Mouse (Mus musculus) lung, postnatal 14 days (tissue): ENCODE measurements at regions not wholly inside any gene's neighbourhood (a gene's known extent, or its start where the extent isn't known, plus 50 kb on each side); places are given as distances from the start of the nearest gene placed in this dataset.
A peak's percentile ranks its signal among the peaks of the same experiment; 100 is the strongest.

Source experiments
- DNase-seq: peaks from one replicate; pipeline ENCODE4 v3.0.0; 2021

DNA sequence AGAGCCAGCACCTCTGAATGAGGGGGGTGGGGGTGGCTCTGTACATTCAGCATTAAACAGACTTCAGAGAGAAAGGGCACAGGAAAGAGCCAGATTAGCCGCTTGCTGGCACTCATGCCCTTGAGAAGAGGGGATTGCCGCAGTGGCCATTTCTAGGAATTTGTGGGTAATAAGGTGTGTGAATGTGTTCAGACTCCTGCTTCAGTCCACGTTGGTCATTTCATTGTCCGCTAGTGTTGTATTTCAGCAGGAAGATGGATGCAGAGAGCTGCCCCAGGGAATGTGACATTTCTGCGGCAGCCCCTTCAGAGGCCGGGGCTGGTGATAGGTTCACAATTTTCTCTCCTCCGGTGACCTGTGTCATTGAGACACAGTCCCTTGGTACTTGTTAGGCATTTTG, 247.1 kb upstream of the Kcnab2 start:
- DNase-seq, result no peak

DNA sequence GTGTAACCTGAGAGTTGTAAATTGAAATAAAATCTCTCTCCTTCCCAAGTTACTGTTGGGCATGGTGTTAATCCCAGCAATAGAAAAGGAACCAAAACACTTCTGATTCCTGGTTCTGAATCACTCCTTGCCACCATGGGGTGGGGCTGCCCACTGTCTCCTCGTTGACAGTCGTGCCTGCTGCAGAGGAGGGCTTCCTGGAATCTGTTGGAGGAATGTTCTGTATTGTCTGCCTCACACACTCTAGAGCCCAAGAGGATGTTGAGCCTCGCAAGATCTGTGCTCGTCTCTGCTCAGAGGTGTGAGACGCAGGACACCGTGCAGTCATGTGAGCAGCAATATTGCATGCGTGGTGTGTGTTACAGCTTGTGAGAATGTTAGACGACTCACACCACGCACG, 246.4 kb upstream of the Kcnab2 start:
- no peak for DNase-seq

DNA sequence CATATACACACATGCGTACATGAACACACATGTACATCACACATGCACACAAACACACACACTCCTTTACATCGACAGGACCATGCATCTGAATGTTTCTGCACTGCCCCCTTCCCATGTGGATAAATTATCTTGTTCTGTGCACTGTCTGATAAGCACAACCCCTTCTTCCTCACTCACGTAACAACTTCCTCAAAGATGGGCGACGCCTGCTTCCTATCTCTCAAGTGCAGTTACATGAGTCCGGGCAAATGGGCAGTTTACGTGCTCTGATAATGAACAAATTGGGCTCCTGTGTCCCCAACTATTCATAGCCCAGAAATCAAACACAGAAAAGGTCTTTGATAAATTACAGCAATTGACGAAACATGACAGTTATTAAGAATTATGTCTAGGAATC, 242.9 kb upstream of the Kcnab2 start:
- no peak for DNase-seq

DNA sequence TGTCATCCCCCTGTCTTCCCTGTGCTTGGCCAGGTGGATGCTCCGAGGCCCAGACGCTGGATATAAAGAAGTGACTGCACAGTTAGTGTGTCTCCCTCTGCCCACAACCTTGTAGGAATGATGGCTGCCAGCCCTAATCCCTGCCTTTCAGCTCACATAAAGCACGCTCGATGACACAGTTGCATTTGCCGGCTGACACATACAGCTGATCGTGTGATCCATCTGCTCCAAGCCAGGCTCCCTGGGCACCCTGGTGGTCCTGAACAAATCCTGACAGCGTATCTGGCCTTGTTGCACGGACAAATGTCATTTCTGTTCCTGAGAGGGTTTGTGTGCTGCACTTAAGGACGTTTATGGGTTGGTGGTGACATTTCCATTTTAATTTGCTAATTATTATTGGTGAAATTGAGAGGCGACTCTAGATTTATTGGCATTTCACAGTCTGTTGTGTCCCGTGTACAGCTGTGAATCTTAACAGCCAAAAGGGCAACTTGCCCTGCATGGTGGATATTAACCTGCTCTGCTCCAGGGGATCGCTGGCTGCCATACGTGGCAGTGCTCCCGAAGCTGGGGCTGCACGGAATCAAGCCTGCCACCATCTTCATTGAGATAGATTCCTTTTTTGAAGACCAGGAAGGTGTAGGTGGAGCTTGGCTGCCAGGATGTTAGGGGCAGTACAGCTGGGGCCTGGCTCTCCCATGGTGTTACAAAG, 241.9 kb upstream of the Kcnab2 start:
- DNase-seq, result no peak

DNA sequence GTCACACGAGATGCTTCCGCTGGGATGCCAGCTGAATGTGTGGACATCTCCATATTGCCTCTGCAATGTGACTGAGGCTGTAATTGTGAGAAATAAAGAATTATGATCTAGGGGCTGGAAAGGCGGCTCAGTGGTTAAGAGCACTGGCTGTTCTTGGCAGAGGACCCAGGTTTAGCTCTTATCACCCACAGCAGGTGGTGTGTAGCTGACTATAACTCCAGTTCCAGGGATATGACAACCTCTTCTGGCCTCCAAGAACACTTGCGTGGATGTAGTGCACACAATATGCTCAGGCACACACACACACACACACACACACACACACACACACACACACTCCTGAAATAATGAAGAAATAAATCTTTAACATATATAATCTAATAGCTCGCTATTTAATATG, 232.7 kb upstream of the Kcnab2 start:
- no peak for DNase-seq

DNA sequence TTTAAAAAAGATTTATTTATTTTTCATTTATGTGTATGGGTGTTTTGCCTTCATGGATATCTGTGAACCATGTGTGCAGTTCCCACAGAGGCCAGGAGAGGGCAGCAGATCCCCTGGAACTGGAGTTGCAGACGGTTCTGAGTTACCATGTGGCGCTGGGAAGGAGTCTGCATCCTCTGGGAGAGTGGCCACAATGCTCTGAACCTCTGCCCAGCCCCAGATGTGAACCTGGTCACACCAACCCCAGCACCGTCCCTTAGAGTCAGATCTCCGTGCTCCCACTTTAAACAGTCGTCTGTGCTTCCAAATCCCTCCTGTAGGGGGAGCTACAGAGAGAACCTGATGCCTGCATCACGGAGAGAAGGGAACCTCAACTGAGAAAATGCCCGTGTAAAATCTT, 222.5 kb upstream of the Kcnab2 start:
- no peak for DNase-seq

DNA sequence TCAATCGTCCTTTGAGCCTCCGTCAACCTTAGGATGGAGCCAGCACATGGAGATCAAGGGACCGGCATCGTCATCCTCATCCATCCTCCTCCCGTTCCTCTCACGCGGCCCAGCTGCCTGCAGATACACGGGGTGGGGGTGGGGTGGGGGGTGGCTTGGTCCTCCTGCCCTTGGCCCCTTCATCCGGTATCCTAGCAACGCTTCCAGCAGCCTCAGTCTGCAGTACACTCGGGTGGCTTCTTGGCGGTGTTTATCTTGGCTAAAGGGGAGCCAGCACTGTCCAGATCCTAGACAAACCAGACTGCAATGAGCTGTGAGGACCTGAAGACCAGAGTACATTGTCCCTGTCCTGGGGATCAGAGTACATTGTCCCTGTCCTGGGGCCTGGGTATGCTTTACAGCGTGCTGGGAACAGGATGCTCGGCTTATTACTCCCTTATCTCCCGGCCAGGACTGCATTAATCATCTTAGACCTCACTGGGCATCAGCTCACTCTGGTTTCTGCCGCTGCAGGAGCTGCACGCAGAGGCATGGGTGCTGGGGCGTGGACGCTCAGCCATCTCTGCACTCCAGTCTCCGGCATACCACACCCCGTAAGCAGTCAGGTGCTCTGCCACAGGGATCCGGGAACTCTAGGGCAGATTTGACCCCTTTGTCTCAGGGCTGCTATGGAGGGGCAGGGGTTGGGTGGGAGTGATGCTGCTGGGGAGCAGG, 219.7 kb upstream of the Kcnab2 start:
- no peak for DNase-seq

DNA sequence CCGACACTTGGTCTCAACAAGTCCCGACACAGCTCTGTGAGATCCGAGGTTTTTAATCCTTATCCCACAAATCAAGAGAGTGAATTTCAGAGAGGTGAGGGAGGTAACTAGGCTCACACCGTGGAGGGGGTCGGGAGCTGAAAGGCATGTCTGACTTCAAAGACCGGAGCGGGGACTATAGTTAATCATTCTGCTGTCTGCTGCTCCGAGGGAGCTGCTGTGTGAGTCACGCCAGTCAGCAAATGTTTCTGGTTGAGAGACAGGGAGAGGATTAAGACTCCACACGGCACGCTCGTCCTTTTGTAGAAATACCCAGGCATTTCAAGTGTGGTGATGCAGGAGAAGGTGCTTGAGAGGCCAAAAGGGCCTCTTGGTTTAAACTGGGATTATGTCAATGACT, 214.1 kb upstream of the Kcnab2 start:
- no peak for DNase-seq

DNA sequence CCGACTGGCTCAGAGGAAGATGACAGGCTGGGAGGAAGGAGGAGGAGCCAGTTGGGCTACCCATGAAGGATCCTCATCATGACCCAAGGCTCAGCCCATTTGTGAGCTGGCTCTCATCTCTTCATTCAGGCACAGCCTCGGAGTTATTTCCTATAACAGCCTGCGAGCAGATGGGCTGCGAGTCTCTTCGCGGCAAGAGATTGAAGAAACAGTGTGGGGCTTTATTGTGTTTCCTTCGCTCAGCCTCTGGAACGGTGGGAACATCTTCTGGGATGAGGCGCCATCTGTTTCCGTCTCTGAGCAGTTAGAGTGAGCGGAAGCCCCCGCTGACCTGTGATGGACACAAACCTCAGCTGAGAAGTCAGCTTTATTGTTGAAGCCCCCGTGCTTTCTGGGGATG, 213.6 kb upstream of the Kcnab2 start:
- no peak for DNase-seq

DNA sequence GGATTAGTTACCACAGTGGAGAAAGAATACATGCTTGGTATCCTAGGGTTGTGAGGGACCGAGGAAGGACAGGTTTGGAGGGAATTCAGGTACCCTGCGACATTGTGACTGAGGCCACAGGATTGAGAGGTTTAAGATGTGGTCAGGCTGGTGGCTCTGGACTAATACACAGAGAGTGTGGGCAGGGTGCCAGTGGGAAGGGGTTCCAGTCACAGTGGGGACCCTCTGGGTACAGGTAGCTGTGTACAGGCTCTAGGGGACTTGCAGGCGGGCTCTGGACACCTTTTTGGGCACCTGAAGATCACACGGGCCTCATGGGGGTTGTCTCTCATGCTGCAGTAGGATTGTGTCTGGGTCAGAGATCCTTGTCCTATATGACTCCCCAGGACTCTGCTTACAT, 213.1 kb upstream of the Kcnab2 start:
- DNase-seq, result no peak

DNA sequence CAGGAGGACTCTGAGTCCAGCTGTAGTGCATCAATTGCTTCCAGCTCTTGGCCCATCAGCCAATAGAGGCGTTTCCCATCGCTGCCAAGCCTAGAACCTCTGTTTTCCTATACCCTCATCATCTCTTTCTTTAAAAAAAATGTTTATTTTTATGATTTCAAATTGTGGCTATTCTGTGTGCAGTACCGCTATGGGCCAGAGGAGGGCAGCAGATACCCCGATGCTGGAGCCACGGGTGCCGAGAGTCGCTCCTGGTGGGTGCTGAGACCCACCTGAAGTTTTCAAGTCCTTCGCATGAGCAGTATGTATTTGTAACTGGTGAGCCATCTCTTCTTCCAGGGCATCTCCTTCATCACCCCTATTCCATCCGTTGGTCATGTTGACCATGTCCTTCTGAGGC, 212.2 kb upstream of the Kcnab2 start:
- DNase-seq, result no peak

DNA sequence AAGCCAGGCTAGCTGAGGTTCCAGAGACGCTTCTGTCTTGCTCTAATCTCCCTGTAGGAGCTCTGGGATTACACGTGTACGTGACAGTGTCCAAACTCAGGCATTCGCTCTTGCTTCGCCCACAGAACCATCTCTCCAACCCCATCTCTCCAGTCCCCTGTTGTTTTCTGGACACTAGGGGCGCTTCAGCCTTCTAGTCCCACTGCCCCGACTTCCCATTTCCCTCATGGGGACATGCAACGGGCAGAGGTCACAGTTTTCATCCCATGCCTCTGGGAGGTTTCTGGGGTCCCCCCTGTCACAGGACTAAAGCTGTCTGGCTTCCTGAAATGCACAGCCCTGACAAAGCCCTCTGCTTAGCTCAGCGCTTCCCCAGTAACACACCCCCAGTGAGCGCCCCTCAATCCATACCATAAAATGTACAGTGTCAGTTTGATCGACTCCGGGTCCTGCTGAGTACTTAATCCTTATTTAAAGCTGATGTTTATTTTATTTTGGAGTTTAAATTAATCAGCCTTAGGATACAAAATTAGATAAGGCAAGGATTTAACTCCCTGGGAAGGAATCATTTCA, 208.9 kb upstream of the Kcnab2 start:
- DNase-seq, result no peak

DNA sequence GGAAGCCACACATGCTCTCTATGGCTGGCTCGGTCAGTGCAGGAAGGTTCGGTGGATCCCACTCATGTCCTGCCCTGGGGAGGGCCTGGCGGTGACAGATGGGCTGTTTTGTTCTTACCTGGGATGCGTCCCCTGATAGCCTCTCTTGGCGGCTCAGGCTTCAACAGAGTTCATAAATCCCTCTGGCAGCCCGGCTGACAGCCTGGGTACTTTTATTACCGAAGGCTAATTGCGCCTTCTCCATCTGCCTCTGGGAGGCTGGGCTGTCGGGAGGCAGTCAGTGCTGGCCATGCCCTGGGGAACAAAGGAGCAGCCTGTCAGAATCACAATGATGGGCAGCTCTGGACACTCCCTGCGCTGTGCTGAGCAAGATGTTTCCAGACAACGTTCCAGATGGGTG, 196.5 kb upstream of the Kcnab2 start:
- DNase-seq, result no peak

DNA sequence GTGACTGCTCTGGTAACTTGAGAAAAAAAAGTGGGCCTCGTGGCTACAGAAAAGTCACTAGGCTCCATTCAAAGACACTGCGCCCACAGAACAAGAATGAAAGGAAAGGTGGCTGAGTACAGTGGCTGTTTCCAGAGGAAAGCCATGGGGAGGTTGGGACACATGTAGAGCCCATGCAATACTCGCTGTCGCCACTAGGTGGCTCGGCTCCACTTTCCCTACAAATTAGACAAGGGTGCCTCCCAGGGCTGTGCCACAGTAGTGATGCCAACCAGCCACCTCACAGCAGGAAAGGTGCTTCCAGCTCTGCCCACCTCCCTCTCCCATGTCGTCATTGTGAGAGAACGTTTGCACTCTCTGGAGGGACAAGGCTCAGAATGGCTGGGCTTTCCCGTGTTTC, 185.8 kb upstream of the Kcnab2 start:
- peak; percentile 5 for DNase-seq

DNA sequence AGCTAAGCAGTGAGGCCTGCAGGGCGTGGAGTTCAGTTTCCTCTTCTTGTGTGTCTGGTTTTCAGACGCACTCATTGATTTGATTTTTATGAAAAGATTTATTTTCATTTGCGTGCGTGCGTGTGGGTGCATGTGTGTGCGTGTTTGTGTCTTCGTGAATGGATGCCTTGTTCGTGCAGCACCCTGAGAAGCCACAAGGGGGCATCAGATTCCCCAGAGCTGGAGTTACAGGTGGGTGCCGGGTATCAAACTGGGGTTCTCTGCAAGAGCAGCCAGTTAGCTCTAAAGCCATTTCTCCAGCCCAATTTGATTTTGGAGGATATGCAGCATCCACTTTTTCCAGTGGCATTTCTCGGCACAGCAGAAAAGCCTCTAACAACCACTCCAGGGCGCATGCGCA, 185.4 kb upstream of the Kcnab2 start:
- DNase-seq, result no peak

DNA sequence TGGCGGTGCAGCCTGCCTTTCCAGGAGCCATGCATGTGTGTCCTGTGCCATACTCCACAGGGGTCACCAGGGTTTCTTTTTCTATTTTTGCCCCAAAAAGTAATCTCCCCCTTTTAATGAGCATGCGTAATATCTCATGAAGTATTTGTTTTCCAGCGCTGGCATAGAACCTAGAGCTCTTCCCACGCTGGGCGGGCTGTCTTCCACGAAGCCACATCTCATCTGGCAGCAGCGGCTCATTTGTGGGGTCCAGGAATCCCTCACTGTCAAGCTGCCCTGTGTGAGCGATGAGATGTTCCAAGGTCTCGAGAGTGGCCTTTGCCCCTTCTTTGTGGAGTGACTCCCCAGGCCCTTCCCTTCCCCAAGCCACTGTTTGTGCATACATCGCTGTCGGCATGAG, 184.8 kb upstream of the Kcnab2 start:
- DNase-seq, result no peak

DNA sequence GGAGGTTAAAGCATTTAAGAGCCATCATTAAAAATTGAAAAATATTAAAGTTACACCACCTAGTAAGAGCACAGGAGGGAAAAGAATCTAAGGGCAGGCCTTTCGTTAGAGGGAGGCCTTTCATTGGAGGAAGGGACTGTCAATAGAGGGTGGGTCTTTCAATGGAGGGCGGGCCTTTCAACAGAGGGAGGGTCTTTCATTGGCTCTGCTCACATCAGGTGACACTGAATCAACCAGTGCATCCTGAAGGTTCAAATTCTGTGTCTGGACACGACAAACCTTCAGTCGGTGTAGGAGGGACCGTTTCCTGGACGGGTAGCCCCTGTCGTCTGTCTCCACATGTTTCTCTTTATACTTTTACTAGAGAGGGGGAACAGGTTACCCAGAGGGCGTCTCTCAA, 172.5 kb upstream of the Kcnab2 start:
- no peak for DNase-seq

DNA sequence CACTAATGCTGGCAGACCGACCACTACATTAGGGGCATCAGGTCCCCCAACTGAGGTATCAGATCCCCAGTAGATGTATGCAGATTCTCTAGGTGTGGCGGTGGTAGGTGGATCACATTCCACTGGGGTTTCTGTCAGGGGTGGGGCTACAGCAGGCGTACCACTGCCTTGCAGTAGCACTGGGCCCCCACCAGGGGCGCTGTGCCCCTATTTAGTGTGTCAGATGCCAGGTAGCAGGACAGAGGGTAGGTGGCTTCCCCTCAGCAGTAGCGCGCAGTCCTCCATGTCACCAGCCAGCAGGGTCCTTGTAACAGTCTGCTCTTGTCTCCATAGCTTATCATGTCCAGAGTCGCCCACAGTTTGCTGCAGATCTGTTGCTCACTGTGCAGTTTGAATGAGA, 169.9 kb upstream of the Kcnab2 start:
- DNase-seq, result no peak

DNA sequence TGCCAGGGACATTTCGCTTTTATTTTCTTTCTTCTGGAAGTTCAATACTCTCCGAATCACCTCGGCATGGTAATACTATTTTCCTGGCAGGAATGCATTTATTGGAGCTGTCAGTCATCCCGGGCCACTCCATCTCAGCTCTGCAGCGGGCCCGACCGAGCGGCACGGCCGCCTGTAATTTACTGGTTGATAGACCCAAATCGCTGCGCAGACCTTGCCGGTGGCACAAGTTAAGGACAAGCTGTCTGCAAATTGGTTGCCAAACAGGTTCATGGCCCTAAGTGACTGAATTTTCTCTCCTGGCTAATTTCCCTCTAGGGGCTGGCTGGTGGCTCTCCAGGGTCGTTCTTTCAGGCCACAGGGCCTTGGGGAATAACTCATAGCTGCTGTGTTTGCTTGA, 169.4 kb upstream of the Kcnab2 start:
- DNase-seq, result no peak

DNA sequence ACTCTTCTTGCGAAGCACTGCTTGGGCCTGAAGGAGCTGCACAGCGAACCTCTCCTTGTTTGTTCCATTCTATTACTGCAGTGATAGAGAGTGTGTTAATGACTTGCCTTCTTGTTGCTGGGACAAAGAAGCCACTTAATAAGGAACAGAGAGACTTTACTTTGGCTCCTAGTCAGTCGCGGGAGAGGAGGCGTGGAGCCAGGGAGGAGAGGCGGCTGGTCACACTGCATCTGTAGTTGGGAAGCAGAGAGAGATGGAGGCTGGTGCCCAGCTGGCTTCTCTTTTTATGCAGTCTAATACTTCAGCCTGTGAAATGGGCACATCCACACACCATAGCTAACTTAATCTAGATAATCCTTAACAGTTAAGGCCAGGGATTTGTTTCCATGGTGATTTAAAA, 159.4 kb upstream of the Kcnab2 start:
- no peak for DNase-seq

DNA sequence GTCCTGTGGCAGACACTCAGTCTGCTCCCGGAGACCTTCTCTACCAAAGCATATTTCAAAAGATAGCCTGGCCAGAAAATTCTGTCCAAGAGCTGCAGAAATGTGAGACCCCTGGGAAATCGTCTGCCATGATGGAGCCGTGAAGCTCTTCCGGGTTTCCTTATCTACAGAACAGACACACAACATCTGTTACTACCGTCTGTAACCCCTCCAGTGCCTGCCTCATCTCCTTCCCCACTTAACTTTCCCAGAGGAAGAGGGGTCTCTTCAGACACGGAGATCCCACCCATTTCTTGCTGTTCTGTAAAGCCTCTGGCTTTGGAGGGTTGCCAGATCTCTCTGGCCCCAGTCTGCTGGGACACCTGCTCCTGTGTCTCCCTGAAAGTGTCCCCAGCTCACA, 156.2 kb upstream of the Kcnab2 start:
- DNase-seq, result no peak

DNA sequence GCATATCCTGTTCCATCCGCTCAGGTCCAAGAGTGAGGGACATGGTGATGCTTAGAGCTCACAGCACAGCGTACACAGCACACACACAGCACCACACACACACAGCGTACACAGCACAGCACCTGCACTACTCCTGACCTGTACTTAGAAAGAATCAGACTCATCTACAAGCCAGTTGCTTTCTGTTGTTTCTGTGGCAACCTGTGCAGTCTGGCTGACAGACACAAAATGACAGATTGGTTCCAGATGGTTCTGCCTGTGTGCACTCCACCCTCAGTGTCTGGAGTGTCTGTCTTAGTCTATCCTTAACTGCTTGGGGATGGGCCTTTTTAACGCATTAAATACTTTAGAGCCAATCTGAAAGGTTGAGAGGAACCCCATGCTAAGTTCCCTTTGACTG, 150.4 kb upstream of the Kcnab2 start:
- no peak for DNase-seq

DNA sequence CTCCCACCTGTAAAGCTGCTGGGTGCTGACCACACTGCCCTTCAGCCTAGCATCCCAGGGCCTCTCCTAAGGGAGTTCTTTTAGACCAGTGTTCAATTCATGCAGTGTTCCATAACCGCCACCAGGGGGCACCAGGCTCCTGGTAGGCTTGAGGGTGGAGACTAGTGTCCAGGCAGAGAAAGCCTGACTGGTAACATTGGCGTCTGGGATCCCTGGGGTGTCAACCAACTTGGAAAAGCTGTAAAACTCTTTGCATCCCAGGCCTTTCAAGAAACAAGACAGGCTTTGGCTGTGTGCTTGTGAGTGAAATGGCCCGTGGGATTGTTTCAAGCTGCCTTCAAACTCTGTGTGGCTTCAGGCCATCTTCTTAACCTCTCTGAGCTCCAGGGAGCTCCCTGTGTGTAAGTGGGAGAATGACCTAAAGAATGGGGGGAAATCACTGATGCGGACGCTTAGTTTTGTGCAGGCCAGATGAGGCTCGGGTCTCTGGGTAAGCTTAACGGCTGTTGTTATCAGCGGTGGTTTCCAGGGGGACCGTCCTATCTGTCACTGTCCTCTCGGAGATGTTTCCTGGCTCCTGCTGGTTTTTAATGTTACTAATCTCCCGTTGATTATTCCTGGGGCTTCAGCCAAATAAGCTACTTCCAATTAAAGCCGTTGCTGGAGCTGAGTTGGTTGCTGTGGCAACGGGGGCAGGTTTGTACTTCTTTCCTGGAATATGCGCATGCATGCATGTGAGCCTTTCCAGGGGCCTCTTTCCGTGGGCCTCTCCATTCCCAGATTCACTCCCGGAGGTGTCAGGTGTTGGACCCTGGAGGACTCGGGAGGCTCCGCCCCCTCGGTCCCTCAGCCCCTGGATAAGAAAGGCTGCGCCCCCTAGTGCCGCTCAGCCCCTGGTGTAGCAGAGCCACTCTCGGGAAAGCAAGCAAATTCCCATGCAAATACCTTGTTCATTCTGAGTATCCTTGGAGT, 147.6 kb upstream of the Kcnab2 start:
- DNase-seq, result peak; percentile 43
